Mouse (Mus musculus): ENCODE measurements around the gene Ddx6. TPM values are rescaled to one million over a fixed set of nuclear protein-coding genes. Genes with fewer than 3 reads are reported as not detected.
"Not testable (repeated sequence)": the region's sequence is repeated elsewhere in the genome, so short reads cannot be mapped to it uniquely, and the experiment has no call there.

The Ddx6 gene
- polyA plus RNA-seq, 1 experiment from 2014 or later, result 23.5 TPM

- WGBS, result 93% methylated on average over 3 of the region's 3 CpGs
- H3K4me3 ChIP-seq, result no peak overlapping the region
- no peaks in the 10 kb centered on the region for H3K27me3 ChIP-seq (replicated peaks; ENCODE audit: low read depth, poor library complexity, severe bottlenecking)
- no peaks in the 10 kb centered on the region for H3K9me3 ChIP-seq
- H3K27ac ChIP-seq (replicated peaks), result no peak overlapping the region
- DNase-seq (ENCODE audit: low spot score), result no peak
- no peaks in the 10 kb centered on the region for H3K4me1 ChIP-seq
- peaks cover 100% of the 10 kb centered on the region for H3K36me3 ChIP-seq (replicated peaks)
Observed at GRCm38 (mm10) chr9:44621114-44621513, 16.4 kb downstream of the Ddx6 start.

DNA sequence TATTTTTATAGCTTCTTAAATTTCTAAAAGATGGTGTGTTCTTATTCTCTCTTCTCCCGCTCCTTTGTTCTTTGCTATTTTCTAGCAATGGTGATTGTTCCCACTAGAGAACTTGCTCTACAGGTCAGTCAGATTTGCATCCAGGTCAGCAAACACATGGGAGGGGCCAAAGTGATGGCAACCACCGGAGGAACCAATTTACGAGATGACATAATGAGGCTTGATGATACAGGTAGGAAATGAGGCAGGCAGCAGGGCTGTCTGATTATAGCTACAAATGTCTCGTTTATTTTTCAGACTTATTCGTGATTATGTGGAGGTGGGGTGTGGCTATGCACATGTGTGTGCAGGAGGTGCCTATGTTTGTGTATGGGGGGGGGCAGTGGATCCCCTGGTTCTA is 19.7 kb downstream of the Ddx6 start:
- H3K27me3 ChIP-seq (replicated peaks; ENCODE audit: low read depth, poor library complexity, severe bottlenecking), result no peaks in the 10 kb centered on the region
- no peak overlapping the region for H3K4me3 ChIP-seq
- H3K27ac ChIP-seq (replicated peaks), result no peak overlapping the region
- peaks cover 100% of the 10 kb centered on the region for H3K36me3 ChIP-seq (replicated peaks)
- 79% methylated on average over 5 of the region's 5 CpGs for WGBS
- H3K9me3 ChIP-seq, result no peaks in the 10 kb centered on the region
- no peak for DNase-seq (ENCODE audit: low spot score)
- H3K4me1 ChIP-seq, result no peaks in the 10 kb centered on the region

GRCm38 (mm10) chr9:44626268-44626667 is 21.6 kb downstream of the Ddx6 start:
- 89% methylated on average over 5 of the region's 5 CpGs for WGBS
- Histone ChIP-seq H3K4me1 (no peaks in the 10 kb centered on the region), H3K36me3 (replicated peaks) (peaks cover 100% of the 10 kb centered on the region)

GRCm38 (mm10) chr9:44637551-44638169 is 33.0 kb downstream of the Ddx6 start:
- no peak overlapping the region for H3K27ac ChIP-seq (replicated peaks)
- WGBS, result 91% methylated on average over 15 of the region's 15 CpGs
- no peak overlapping the region for H3K4me3 ChIP-seq
- H3K27me3 ChIP-seq (replicated peaks; ENCODE audit: low read depth, poor library complexity, severe bottlenecking), result no peaks in the 10 kb centered on the region
- H3K4me1 ChIP-seq, result no peaks in the 10 kb centered on the region
- H3K9me3 ChIP-seq, result peaks cover 4% of the 10 kb centered on the region; the same call in 1 of the 2 replicates
- DNase-seq (ENCODE audit: low spot score), result no peak
- peaks cover 90% of the 10 kb centered on the region for H3K36me3 ChIP-seq (replicated peaks)

More at GRCm38 (mm10) chr9:44626268-44626667, 21.6 kb downstream of the Ddx6 start:
- no peak for DNase-seq (ENCODE audit: low spot score)
- H3K27me3 ChIP-seq (replicated peaks; ENCODE audit: low read depth, poor library complexity, severe bottlenecking), result no peaks in the 10 kb centered on the region
- no peak overlapping the region for H3K4me3 ChIP-seq
- H3K27ac ChIP-seq (replicated peaks), result no peak overlapping the region
- H3K9me3 ChIP-seq, result no peaks in the 10 kb centered on the region

DNA sequence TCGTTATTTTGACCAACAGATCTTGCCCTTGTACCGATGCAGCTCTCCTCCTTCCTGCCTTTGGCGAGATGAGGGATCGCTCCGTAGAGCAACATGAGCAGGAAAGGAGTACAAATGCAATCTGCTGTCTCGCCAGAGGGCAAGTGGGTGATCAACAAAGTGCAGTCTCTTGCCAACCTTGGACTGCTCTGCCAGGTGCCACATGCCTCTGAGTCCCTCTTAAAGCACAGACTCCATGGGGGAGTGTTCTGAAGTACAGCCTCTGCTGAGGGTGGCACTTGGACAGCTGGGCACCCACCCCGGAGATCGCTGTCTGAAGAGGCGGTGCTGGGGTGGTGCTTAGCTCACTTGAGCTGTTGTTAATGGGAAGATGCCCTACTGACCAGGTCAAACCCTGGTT is 34.0 kb downstream of the Ddx6 start:
- H3K27me3 ChIP-seq (replicated peaks; ENCODE audit: low read depth, poor library complexity, severe bottlenecking); H3K9me3 ChIP-seq; DNase-seq (ENCODE audit: low spot score); H3K4me3 ChIP-seq; H3K4me1 ChIP-seq; H3K27ac ChIP-seq (replicated peaks): not testable (repeated sequence)
- H3K36me3 ChIP-seq (replicated peaks), result peaks cover 79% of the 10 kb centered on the region
- WGBS, result 94% methylated on average over 9 of the region's 9 CpGs

GRCm38 (mm10) chr9:44640028-44640427 is 35.3 kb downstream of the Ddx6 start:
- peaks cover 66% of the 10 kb centered on the region for H3K36me3 ChIP-seq (replicated peaks)
- not testable (repeated sequence) for H3K27me3 ChIP-seq (replicated peaks; ENCODE audit: low read depth, poor library complexity, severe bottlenecking); H3K4me3 ChIP-seq; DNase-seq (ENCODE audit: low spot score); H3K4me1 ChIP-seq; H3K9me3 ChIP-seq; H3K27ac ChIP-seq (replicated peaks)
- WGBS, result 90% methylated on average over 1 of the region's 1 CpGs

DNA sequence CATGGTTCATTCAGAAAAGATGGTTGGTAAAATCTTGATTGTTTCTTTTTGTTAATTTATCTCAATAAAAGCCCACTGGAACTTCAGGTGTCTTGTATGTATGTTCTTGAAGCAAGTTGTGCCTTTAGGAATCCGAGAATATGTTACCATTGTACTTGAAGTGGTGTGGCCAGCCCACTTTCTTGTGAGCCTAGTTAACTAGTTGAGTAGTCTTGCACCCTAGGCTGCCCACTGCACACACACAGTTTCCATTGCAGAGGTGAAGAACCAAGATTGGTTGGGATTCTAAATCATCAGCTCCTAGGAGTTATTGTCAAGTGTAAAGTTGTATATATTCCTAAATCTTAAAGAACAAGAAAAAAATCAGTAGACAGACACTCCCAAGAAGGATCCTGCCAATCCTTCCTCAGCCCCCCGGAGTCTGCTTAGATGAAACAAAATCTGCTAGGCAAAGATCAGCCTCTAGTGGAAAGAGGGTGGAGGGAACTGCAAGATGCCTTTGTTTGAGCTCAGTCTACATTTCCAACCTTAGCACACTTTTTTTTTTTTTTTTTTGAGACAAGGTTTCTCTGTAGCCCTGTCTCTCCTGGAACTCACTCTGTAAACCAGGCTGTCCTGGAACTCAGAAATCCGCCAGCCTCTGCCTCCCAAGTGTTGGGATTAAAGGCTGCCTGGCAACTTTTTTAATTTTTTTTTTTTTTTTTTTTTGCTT is 36.1 kb downstream of the Ddx6 start:
- Histone ChIP-seq H3K27ac (replicated peaks) (no peak overlapping the region), H3K4me1 (no peaks in the 10 kb centered on the region), H3K4me3 (no peak overlapping the region), H3K9me3 (peaks cover 4% of the 10 kb centered on the region; the same call in 1 of the 2 replicates), H3K27me3 (replicated peaks; ENCODE audit: low read depth, poor library complexity, severe bottlenecking) (no peaks in the 10 kb centered on the region), H3K36me3 (replicated peaks) (peaks cover 58% of the 10 kb centered on the region)
- DNase-seq (ENCODE audit: low spot score), result no peak
- 84% methylated on average over 3 of the region's 3 CpGs for WGBS

DNA sequence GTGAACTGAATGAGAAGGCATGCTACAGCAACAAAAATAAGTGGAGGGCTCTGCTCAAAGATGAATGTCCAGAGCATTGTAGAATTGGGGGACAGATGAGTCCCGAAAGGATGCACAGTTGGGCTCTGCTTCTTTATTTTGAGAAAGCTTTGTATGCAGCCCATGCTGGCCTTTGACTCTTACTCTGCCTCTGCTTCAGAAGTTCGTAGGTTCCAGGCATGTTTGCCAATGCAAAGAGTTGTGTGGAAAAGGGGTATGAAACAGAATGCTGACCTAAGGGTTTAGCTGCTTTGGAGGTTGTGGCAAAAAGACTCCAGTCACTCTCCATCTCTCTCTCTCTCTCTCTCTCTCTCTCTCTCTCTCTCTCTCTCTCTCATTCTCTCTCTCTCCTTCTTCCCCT is 36.9 kb downstream of the Ddx6 start:
- peaks cover 50% of the 10 kb centered on the region for H3K36me3 ChIP-seq (replicated peaks)
- WGBS, result 94% methylated on average over 2 of the region's 2 CpGs
- DNase-seq (ENCODE audit: low spot score), result no peak
- no peaks in the 10 kb centered on the region for H3K27me3 ChIP-seq (replicated peaks; ENCODE audit: low read depth, poor library complexity, severe bottlenecking)
- H3K4me3 ChIP-seq, result no peak overlapping the region
- H3K9me3 ChIP-seq, result peaks cover 4% of the 10 kb centered on the region; the same call in 1 of the 2 replicates
- H3K4me1 ChIP-seq, result no peaks in the 10 kb centered on the region
- H3K27ac ChIP-seq (replicated peaks), result no peak overlapping the region

DNA sequence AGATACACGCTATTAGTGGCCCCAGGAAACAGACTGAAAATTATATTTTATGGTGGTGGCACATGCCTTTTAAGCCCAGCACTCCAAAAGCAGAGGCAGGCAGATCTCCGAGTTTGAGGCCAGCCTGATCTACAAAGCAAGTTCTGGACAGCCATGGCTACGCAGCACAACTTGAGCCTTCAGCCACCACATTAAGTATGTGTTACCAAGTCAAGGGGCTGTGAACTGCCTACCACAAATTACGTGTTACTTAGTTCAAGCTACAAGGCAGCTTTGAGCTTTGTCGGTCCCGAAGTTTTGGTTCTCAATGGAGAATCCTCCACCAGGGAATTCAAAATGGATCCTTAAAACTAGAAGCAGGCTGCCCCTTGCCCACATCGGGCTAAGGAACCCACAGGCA is 38.4 kb downstream of the Ddx6 start:
- peaks cover 36% of the 10 kb centered on the region for H3K36me3 ChIP-seq (replicated peaks)
- no peaks in the 10 kb centered on the region for H3K4me1 ChIP-seq
- H3K4me3 ChIP-seq, result no peak overlapping the region
- no peaks in the 10 kb centered on the region for H3K27me3 ChIP-seq (replicated peaks; ENCODE audit: low read depth, poor library complexity, severe bottlenecking)
- no peak overlapping the region for H3K27ac ChIP-seq (replicated peaks)
- peaks cover 4% of the 10 kb centered on the region; the same call in 1 of the 2 replicates for H3K9me3 ChIP-seq
- no peak for DNase-seq (ENCODE audit: low spot score)
- WGBS, result 96% methylated on average over 7 of the region's 7 CpGs

- no peak for DNase-seq (ENCODE audit: low spot score)
- Histone ChIP-seq H3K27me3 (replicated peaks; ENCODE audit: low read depth, poor library complexity, severe bottlenecking) (no peaks in the 10 kb centered on the region), H3K4me3 (no peak overlapping the region), H3K9me3 (peaks cover 4% of the 10 kb centered on the region; the same call in 1 of the 2 replicates), H3K4me1 (no peaks in the 10 kb centered on the region), H3K36me3 (replicated peaks) (peaks cover 26% of the 10 kb centered on the region), H3K27ac (replicated peaks) (no peak overlapping the region)
- WGBS, result 91% methylated on average over 2 of the region's 2 CpGs
Observed at GRCm38 (mm10) chr9:44644186-44644585, 39.5 kb downstream of the Ddx6 start.

- no peak for DNase-seq (ENCODE audit: low spot score)
- Histone ChIP-seq H3K27me3 (replicated peaks; ENCODE audit: low read depth, poor library complexity, severe bottlenecking) (no peaks in the 10 kb centered on the region), H3K4me3 (no peak overlapping the region), H3K9me3 (peaks cover 4% of the 10 kb centered on the region; the same call in 1 of the 2 replicates), H3K36me3 (replicated peaks) (peaks cover 13% of the 10 kb centered on the region), H3K27ac (replicated peaks) (no peak overlapping the region), H3K4me1 (no peaks in the 10 kb centered on the region)
- WGBS, result 86% methylated on average over 5 of the region's 5 CpGs
Observed at GRCm38 (mm10) chr9:44645481-44645880, 40.8 kb downstream of the Ddx6 start.

DNA sequence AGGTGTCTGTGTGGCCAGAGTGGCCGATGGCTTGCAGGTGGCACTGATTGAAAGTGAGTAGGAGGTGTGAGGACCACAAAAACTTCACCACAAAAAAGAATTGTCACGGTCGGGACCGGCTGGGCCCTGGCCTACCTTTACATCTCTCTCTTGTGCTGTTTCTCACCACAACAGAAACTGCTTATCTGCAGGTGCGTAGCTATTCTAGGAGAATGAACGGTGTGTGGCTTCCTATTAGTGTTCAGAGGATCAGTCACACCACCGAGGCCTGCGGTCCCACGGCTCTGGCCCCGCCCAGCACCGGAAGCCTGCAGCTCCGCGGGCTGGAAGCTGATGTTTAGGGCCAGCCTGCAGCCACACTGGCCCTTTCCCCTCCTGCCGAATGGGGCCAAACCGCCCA is 41.2 kb downstream of the Ddx6 start:
- WGBS, result 68% methylated on average over 15 of the region's 15 CpGs
- H3K4me1 ChIP-seq, result no peaks in the 10 kb centered on the region
- H3K9me3 ChIP-seq, result peaks cover 4% of the 10 kb centered on the region; the same call in 1 of the 2 replicates
- H3K36me3 ChIP-seq (replicated peaks), result peaks cover 8% of the 10 kb centered on the region; the same call in 1 of the 2 replicates
- H3K27me3 ChIP-seq (replicated peaks; ENCODE audit: low read depth, poor library complexity, severe bottlenecking), result no peaks in the 10 kb centered on the region
- no peak overlapping the region for H3K27ac ChIP-seq (replicated peaks)
- no peak overlapping the region for H3K4me3 ChIP-seq
- no peak for DNase-seq (ENCODE audit: low spot score)

- Histone ChIP-seq H3K9me3 (peaks cover 4% of the 10 kb centered on the region; the same call in 1 of the 2 replicates), H3K4me3 (no peak overlapping the region), H3K27ac (replicated peaks) (no peak overlapping the region), H3K27me3 (replicated peaks; ENCODE audit: low read depth, poor library complexity, severe bottlenecking) (no peaks in the 10 kb centered on the region), H3K36me3 (replicated peaks) (0 out of 2 replicates have a peak, but pooled peaks cover 6% of the 10 kb centered on the region), H3K4me1 (no peaks in the 10 kb centered on the region)
- no peak for DNase-seq (ENCODE audit: low spot score)
- 89% methylated on average over 6 of the region's 6 CpGs for WGBS
Observed at GRCm38 (mm10) chr9:44646366-44646765, 41.7 kb downstream of the Ddx6 start.

All from embryonic facial prominence, embryonic 10.5 days (tissue).